Mouse (Mus musculus) layer of hippocampus, adult 11-12 months (tissue): ENCODE results near the gene Magi1.

Experiments used
- DNase-seq: peaks from one replicate; pipeline ENCODE4 v3.0.0; 2022; ENCODE audit warnings: low spot score

Magi1 gene

DNA sequence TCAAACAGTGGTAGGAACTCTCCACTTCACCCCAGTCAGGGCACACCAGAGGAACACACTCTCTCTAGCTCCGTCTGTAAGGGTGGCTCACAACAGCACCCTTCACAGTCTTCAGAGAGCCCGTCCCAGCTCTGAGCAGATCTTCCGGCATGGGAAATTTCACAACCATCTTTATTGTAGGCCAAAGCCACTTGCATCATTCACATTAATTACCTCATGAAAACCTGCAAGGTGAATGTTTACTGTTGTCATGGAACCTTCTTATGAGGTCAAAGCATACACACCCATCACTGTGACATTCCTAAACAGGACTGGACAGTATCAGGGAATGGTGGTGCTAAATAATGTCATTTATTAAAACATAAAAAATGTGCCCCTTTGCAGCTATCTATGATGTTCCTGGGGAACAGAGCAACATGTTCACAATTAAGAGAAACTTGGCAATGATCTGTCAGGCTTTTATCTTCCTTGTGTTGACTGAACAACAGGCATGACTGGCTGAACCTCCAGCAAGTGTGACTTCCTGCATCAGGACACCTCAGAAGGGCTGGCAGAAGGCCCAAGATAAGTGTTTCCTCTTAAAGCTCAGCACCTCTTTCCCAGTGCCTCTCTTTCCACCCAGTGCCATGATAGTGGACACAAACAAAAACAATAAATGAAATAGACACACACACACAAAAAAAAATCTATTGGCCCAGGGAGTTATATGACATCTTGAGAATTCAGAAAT lies 125.4 kb downstream of the Magi1 start:
- no peak for DNase-seq

DNA sequence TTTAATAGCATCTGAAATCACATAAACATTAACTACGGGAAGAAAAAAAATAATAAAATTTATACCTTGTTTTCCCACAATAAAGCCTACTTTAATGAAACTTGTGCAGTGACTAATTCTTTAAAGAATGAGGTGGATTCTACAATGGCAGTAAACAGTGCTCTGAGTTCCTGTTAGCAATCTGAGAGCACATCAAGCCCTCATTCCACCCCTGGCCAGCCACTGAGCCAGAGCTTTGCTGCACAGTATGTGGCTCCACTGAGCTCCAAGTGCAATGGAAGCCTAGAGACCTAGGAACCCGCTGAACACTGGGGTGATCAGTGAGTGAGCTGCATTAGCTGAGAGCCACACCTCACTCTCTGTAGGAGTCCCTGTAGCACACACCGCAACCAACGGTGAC lies 127.7 kb downstream of the Magi1 start:
- no peak for DNase-seq

DNA sequence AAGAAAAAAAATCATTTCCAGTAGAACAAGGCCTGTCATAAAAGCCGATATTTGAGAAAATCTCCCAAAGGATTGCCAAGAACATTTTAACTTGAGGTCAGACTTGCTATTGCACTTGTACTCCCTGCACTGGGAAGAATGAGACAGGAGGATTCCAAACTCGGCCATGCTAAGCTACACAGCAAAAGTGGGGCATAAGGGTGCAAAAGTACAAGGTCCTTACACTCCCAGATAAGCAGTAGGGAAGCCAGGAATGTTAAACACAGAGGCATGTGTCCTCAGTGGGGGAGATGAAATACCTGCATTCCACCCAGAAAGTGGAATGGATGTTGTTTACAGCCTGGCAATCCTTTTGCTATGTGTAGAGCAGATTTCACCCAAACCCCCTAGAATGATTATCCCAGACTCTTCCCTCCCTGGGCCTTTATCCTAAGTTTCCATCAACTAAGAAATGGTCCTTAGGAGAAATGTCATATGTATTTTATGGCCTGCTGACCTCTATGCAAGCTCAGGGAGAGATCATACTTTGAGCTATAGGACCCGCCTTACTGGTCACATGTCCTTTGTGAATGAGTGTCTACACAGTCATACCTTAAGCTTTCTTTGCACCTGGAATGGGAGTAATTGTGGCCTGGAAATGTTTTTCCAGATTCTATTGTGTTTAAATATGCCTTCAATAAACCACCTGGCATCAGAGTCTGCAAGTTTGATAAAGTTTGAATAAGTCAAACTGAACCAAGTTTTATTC lies 128.7 kb downstream of the Magi1 start:
- no peak for DNase-seq

DNA sequence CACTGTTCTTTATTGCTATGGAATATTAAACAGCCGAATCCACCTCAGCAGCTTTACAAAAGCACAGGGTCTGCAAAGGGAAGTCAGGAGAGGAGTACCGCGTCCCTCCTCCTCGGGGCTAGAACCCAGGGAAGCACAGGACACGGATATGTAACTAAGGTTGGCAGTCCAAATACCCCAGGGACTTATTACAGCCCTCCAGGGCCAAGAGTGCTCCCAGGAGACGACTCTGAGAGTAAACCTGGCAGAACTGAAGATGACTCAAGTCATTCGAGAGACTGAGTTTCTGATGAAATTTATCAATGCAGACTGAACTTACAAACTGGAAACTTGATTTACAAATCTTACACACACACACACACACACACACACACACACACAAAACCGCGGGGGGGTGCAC lies 130.8 kb downstream of the Magi1 start:
- DNase-seq, result no peak

DNA sequence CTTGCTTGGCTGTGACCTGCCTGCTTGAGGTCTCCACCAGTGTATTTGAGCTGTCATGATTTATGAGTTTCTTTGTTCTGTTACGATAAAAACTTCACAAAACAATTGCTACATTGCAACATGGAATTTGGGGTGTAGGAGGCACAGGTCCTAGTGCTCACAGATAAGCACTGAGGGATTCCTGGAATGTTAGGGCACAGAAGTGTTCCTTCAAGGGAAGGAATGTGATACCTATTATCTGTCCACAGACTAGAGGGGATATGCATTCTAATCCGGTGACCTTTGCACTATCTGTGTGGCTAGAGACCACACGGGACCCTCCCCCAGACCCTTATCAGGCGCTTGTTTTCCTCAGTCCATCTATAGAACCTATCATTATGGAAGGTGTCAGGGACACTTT lies 132.8 kb downstream of the Magi1 start:
- no peak for DNase-seq

DNA sequence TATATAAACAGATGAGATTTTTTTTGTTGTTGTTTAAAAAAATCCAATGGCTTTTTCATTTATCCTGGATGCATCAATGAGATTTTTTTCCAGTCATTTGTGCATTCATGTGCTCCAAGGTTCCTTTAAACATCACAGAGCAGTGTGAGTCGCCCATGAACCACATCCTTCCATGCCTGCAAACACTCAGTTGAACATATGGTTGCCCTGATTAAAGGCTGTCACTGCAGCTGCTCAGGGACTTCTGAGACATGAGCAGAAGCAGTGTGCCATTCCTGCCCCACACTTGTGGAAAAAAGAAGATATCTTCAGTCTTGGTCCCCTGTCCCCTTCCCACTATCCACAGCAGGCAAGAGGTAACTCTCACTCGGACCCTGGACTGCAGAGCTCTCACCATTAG lies 133.9 kb downstream of the Magi1 start:
- DNase-seq, result peak; percentile 19

GRCm38 (mm10) chr6:94146206-94146493 lies 137.6 kb downstream of the Magi1 start:
- DNase-seq, result no peak

GRCm38 (mm10) chr6:94145430-94146205 lies 138.1 kb downstream of the Magi1 start:
- no peak for DNase-seq

DNA sequence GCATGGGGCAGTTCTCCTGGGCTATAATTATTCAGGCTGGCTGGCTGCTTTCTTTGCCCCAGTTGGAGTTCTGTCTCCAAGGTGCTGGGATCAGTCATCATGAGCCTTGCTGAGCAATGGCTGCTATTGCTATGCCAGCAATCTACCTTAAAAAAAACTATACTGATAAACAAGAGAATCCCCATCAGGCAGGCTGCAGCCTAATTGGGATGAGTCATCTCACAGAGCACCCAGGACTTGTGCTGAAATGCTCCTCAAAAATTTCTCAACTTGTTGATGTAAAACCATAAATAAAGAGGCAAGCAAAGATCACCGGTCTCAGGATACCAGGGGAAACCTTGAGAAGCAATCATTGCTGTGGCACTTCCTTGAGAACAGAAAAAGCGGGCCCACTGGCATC lies 141.2 kb downstream of the Magi1 start:
- DNase-seq, result no peak

DNA sequence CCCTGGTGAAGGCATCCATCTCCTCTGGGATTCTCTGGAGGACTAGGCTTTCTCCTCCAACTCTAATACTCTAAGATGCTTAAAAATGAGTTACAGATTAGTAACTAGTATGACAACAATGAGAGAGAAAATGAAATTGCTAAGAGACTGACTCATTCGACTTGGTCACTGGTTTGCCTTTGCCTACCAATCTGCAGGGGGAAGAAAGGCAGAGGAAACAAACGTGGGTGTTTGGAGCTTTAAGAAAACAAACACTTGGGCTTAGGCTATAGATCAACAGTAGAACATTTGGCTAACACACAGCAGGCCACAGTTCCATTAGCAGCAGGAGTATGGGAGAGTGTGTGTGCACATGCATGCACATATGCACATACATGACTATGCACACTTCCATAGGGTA lies 142.2 kb downstream of the Magi1 start:
- no peak for DNase-seq

- no peak for DNase-seq
Measured at GRCm38 (mm10) chr6:94139952-94140414, 143.7 kb downstream of the Magi1 start.

DNA sequence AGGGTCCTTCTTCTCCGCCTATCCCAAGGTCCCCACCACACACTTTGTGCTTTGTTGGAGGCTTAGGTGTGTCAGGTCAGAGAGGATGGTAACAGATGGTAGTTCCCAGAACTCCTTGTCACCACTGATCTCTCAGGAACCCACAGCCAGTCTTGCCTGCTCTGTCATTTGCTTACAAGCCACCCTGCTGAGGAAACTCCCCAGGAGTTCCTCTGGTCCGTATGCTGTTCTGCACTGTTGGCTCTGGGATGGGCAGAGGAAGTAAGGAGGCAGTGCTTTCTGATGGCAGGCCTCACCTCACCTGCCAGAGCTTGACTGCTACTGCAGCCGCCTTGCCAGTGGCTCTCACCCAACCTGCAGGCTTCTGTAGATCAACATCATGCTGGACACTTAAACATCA lies 147.0 kb downstream of the Magi1 start:
- no peak for DNase-seq

DNA sequence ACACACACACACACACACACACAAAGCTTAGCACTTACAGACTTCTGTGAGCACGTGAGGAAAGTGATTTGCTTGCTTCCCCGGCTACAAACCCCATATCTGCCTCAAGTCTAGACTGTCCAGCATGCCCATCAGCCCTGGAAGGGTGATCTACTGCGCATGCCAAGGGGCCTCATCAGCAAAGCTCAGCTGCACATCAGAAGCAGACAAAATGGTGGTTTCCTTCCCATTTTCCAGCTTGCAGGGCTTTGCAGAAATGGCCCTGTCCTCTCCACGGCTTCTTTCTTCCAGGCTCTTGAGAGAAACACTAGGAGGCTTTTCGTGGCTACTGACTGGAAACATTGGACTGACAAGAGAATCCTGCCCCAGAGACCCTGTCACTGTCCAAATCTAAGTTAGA lies 149.6 kb downstream of the Magi1 start:
- DNase-seq, result no peak

- DNase-seq, result no peak
Measured at GRCm38 (mm10) chr6:94131999-94132398, 151.7 kb downstream of the Magi1 start.

DNA sequence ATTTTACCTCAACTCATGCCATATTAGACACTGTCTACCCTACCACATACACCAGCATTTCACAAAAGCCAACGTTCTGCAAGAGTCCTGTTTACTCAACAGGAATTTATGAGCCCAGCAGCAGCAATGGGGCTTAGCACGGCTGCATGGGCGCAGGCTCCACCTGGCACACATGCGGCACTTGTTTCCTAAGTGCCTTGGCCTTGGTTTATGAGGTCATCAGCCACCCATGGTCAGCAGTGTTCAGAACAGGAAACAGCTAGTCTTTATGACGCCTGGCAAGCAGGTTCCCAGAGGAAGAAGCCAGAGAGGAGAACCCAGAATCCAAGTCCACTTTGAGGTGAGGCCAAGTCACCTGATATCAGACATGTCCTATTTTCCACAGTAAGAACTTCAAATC lies 153.3 kb downstream of the Magi1 start:
- no peak for DNase-seq

GRCm38 (mm10) chr6:94126763-94127162 lies 157.0 kb downstream of the Magi1 start:
- DNase-seq, result no peak

DNA sequence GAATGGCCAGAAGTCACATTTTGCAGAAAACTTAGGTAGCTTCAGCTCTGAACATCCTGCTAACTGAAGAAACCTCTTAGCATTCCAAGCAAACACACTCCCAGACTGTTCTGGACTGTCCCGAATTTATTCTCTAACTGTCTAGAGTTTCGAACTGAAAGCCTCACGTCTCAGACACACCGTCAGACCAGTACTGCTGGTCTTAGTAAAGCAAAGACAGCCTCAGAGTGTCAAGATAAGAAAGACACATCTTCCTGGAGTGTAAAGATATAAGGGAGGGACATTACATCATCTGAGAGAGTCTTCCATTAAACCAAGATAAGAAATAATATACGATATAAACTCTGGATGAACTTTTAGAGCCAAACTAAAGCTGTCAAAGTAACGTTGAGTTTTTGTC lies 158.6 kb downstream of the Magi1 start:
- no peak for DNase-seq

- no peak for DNase-seq
Measured at GRCm38 (mm10) chr6:94124279-94124678, 159.4 kb downstream of the Magi1 start.

DNA sequence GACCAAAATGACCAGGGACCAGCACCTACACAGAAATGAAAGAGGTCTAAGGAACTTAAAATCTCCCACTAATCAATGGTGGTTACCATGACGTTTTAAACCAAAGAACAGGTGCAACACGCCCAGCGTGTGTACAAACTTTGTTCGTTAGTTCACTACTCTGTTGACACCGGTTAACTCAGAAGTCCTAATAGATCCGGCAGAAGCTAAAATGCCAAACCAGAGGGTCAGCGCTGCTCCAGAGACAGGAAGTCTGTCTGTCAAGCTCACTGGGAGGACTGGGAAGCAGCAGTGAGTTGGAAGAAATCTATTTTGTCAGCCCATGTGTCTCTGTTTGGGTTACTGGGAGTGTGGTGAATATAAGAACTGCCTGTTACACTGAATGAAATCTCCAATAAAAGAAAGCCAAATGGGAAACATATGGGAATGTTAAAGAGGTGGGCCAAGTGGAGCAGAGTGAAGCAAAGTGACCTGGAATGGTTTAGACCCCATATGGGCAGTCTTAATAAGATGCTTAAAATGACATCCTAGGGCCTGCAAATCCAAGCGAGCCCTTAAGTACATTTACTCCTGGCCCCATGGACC lies 161.1 kb downstream of the Magi1 start:
- no peak for DNase-seq

- no peak for DNase-seq
Measured at GRCm38 (mm10) chr6:94121488-94121887, 162.2 kb downstream of the Magi1 start.

DNA sequence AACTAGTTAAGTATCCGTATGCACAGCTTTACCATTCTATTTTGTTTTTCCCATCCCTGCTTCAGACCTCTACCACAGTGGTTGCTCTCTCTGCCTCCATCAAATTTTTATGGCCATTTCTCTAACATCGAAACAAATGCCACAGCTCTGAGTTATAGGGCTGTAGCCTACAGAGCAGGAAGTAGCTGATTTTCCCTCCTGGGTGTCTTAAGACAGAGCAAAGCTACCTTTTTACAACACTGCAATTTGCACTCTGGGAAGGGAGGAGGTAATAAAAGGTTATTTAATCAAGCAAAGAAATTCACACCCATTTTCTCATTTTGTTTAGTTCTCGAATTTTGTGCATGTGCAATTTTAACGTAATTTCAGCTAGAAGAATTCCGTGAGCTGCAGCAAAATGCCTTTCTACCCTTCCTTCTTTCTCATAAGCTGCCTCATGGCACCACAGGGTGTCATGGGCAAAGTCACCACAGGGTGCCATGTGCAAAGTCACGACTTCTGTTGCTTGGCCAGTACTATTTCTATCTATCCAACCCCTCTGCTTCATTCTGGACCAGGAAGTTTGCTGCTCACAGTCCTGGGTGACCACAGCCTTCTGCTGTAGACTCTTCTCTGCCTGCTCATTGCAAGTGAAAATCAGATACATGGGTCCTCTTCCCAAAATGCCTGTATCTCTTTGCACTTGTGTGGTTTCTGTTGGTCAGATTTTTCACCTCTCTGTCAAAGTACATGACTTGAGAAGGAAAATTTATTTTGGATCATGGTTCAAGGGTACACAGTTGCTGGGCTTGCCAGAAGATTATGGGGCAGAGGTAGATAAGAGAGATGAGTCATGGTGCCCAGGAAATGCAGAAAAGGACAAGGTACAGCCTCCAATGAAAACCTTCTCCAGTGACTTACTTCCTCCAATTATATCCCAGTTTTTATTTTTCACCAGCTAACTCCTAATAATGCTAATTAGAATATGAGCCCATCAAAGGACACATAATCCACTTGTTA lies 167.0 kb downstream of the Magi1 start:
- no peak for DNase-seq
